Mouse (Mus musculus): ENCODE data around the gene Proser1. TPM values are rescaled to one million over a fixed set of nuclear protein-coding genes. Genes with fewer than 3 reads are reported as not detected.

Gene Proser1
- 10 to 100 TPM; 17.2 to 26.9 TPM for total RNA-seq (2021)
- long read RNA-seq, experiment 1, partial matches to known transcripts, result 1 of 4 reads
- long read RNA-seq, experiment 1, other reads (novel, unspliced or antisense), result 1 of 4 reads
- long read RNA-seq, experiment 2, full-length matches to known transcripts, result 1 of 1 reads
- long read RNA-seq, experiment 2, partial matches to known transcripts, result 0 of 1 reads
- long read RNA-seq, experiment 2, other reads (novel, unspliced or antisense), result 0 of 1 reads

- peak; percentile 97 for DNase-seq
Observed at GRCm38 (mm10) chr3:53463046-53463764, at the start of gene Proser1, which contains the start of gene Nhlrc3. Gene Proser1 (plus strand): TSS chr3:53463666. Gene Nhlrc3 (minus strand): TSS chr3:53463332.

GRCm38 (mm10) chr3:53413959-53414358 lies 49.5 kb upstream of the Proser1 start:
- peak; percentile 4 for DNase-seq

GRCm38 (mm10) chr3:53416036-53416506 lies 47.4 kb upstream of the Proser1 start:
- DNase-seq, result no peak

- no peak for DNase-seq
Observed at GRCm38 (mm10) chr3:53417701-53418100, 45.8 kb upstream of the Proser1 start.

- DNase-seq, result no peak
Observed at GRCm38 (mm10) chr3:53421656-53422055, 41.8 kb upstream of the Proser1 start.

GRCm38 (mm10) chr3:53422691-53423090 lies 40.8 kb upstream of the Proser1 start:
- no peak for DNase-seq

- DNase-seq, result no peak
Observed at GRCm38 (mm10) chr3:53423576-53423975, 39.9 kb upstream of the Proser1 start.

- no peak for DNase-seq
Observed at GRCm38 (mm10) chr3:53434610-53435009, 28.9 kb upstream of the Proser1 start.

- DNase-seq, result no peak
Observed at GRCm38 (mm10) chr3:53436550-53436949, 26.9 kb upstream of the Proser1 start.

- no peak for DNase-seq
Observed at GRCm38 (mm10) chr3:53445540-53445939, 17.9 kb upstream of the Proser1 start.

- DNase-seq, result no peak
Observed at GRCm38 (mm10) chr3:53446801-53447200, 16.7 kb upstream of the Proser1 start.

GRCm38 (mm10) chr3:53448208-53448607 lies 15.3 kb upstream of the Proser1 start:
- peak; percentile 48 for DNase-seq

GRCm38 (mm10) chr3:53450666-53451065 lies 12.8 kb upstream of the Proser1 start:
- DNase-seq, result peak; percentile 61

- no peak for DNase-seq
Observed at GRCm38 (mm10) chr3:53452351-53452750, 11.1 kb upstream of the Proser1 start.

- DNase-seq, result no peak
Observed at GRCm38 (mm10) chr3:53453346-53453745, 10.1 kb upstream of the Proser1 start.

- no peak for DNase-seq
Observed at GRCm38 (mm10) chr3:53454005-53454404, 9.5 kb upstream of the Proser1 start.

GRCm38 (mm10) chr3:53454561-53454960 lies 8.9 kb upstream of the Proser1 start:
- no peak for DNase-seq

GRCm38 (mm10) chr3:53454984-53455383 lies 8.5 kb upstream of the Proser1 start:
- DNase-seq, result no peak

GRCm38 (mm10) chr3:53457750-53458149 lies 5.7 kb upstream of the Proser1 start:
- DNase-seq, result no peak

GRCm38 (mm10) chr3:53460106-53460505 lies 3.4 kb upstream of the Proser1 start:
- DNase-seq, result no peak

GRCm38 (mm10) chr3:53462701-53463045 lies 793 bp upstream of the Proser1 start:
- no peak for DNase-seq

GRCm38 (mm10) chr3:53463765-53464114 lies 274 bp downstream of the Proser1 start:
- no peak for DNase-seq

GRCm38 (mm10) chr3:53464146-53464698 lies 756 bp downstream of the Proser1 start:
- DNase-seq, result no peak

GRCm38 (mm10) chr3:53465330-53465729 lies 1.9 kb downstream of the Proser1 start:
- DNase-seq, result no peak

Measured in adrenal gland, postnatal 10 days (tissue).